Mouse (Mus musculus): ENCODE data around the gene Kif5a.
"Not testable (repeated sequence)": the region's sequence is repeated elsewhere in the genome, so short reads cannot be mapped to it uniquely, and the experiment has no call there.

The Kif5a gene

DNA sequence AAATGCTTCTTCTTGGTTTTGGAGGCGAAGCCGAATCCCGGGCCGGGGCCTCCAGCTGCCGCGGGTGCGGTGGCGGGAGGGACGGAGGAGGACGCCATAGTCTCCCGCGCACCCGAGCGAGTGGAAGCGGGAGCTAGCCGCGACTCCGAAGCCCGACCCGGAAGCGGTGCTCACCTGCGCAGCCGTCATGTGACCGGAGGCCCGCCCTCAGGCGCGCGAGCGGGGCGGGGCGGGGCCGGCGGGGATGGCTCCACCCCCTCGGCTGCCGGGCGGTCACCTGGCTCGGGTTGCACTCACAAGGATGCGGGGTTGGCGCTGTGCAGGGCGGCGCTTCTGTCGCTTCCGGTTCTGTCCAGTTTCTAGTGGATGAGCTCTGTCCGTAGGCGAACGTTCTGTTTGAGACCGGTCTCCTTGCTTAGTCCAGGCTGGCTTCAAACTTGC, 51.7 kb downstream of the Kif5a start, which contains the start of gene Pip4k2c:
TSS of gene Pip4k2c (minus strand) at position 172 of the 441 bp plus-strand sequence.
- DNase-seq = peak; percentile 94 to 97

DNA sequence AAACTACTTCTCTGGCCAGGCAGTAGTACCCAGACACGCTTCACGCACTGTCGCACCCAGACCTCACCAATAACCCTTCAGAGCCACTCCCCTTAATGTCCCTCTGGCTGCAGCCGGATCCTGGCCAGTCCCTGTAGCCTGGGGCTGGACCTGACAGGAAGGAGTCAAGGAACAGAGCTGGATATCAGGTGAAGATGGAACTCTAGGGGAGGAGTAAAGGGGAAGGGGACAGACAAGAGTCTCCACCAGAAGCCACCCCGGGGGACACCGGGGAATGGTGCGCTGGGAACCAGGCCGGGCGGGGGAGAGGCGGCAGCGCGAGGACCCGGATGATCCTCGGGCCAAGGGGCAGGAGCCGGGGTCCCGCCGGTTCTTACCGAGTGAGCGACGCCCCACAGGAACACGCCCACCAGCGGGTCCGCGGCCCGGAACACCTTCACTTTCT, 52.2 kb downstream of the Kif5a start:
- no peak for DNase-seq

- DNase-seq = no peak
Observed at GRCm38 (mm10) chr10:127209928-127210570, 53.1 kb downstream of the Kif5a start.

GRCm38 (mm10) chr10:127208921-127209320, 54.2 kb downstream of the Kif5a start:
- no peak for DNase-seq

- DNase-seq = no peak
Observed at GRCm38 (mm10) chr10:127205373-127205772, 57.8 kb downstream of the Kif5a start.

DNA sequence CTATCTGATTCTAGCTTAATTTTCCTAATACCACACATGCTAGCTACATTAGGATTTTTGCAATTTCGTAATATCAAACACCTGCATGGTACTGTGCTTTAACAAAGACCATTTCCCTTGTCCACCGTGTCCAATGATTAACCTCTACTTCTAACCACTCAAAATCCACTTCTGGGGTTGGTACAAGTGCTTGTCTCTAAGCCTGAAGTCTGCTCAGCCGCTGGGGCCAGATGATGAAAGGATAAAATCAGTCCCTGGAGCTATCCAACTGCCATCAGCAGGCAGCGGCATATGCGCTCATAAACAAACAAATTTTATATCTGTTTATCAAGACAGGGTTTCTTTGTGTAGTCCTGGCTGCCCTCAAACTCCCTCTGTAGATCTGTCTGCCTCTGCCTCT, 58.6 kb downstream of the Kif5a start:
- DNase-seq = no peak

DNA sequence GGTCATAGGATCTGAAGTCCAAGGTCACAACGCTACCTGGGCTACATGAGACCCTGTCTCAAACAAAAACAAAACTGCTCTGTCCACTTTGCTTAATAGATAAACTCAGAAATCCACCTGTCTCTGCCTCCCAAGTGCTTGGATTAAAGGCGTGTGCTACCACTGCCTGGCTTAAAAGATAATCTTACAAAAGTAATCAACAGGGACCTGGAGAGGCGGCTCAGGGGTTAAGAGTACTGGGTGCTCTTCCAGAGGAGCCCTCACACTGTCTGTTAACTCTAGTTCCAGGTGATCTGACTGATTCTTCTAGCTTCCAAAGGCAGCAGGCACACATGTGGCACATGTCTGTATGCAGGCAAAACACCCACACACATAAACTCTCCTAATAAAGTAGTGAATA, 60.0 kb downstream of the Kif5a start:
- DNase-seq = no peak

GRCm38 (mm10) chr10:127200279-127200678, 62.9 kb downstream of the Kif5a start:
- no peak for DNase-seq

- no peak for DNase-seq
Observed at GRCm38 (mm10) chr10:127199474-127199873, 63.7 kb downstream of the Kif5a start.

- DNase-seq = no peak
Observed at GRCm38 (mm10) chr10:127199068-127199467, 64.1 kb downstream of the Kif5a start.

DNA sequence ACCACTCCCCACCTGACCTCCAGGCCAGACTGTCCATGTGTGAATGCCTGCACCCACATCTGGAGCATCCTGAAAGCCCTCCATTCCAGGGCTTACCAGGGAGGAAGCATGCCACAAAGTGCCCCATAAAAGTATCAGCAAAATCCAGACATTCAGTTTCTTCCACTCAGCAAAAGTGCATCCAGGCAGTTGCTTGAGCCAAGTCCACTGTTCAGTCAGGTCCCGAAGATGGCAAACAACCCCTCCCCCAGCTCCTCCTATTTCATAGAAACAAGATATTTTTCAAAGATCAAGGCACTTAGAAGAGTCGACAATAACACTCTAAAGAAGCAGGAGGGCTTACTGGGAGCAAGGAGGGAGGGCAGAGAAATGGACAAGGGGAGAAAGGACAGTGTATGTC, 64.7 kb downstream of the Kif5a start:
- DNase-seq = no peak

- no peak for DNase-seq
Observed at GRCm38 (mm10) chr10:127197505-127198110, 65.5 kb downstream of the Kif5a start.

DNA sequence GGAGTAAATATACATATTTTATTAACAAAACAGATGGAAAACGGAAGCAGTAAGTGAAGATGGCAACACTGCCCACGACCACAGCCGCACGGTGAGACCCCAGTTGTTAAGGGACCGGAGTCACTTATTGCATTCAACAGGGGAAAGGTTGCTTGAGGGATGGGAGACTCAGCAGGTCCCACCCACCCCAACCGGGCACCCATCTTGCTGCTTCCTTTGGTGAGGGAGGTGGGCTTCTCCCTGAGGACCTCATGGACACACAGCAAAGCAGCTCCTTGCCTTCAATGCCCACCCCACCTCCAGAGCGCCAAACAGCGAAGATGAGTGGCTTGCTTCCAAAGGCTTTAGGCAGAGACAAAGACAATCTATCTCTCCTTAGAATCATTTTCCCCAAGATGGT, 66.0 kb downstream of the Kif5a start:
- DNase-seq = no peak

- peak; percentile 62 to 72 for DNase-seq
Observed at GRCm38 (mm10) chr10:127196392-127196791, 66.8 kb downstream of the Kif5a start.

GRCm38 (mm10) chr10:127195328-127196129, 67.6 kb downstream of the Kif5a start, which contains the start of gene Dtx3:
TSS of gene Dtx3 (minus strand) at chr10:127195728.
- peak; percentile 69 to 76 for DNase-seq

DNA sequence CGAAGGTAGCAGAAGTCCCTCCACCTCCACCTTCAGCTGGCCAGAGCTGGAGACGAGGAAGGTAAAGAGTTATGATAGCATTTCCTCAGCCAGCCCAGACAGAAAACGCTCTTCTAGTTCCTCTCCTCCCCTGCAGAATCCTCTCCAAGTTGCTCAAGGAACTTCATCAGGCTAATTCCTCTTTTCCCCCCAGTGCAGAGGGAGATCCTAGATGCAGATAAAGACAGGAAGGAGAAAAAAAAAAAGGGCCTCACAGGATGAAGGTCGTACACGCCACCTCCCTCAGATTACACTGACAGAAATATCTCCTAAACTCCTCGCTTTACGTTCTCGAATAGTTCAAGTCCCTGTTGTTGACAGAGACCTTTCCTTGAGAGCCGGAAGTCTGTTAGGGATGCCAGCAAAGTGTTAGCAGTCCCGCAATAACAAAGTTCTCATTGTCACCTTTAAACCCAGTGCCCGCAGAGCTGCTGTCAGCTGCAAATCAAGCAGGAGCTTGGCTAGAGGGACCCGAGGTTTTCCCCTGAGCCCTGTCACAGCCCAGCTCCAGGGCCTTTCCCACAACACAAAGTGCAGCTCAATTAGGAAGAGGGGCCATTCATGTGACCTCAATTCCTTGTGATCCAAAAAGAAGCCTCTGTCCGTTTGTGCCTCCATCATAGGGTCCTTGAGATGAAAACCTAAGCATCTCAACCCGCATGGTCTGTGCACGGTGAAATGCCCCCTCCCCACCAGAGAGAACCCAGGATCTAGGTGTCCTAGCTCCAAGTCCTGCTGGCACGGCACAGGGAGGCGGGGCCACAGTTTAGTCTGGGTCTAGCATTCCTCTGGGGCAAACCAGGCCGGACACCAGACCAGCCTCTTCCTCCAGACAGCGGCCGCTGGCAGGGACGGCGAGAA, 68.5 kb downstream of the Kif5a start:
- DNase-seq = peak; percentile 75 to 84

- no peak for DNase-seq
Observed at GRCm38 (mm10) chr10:127193011-127193410, 70.1 kb downstream of the Kif5a start.

DNA sequence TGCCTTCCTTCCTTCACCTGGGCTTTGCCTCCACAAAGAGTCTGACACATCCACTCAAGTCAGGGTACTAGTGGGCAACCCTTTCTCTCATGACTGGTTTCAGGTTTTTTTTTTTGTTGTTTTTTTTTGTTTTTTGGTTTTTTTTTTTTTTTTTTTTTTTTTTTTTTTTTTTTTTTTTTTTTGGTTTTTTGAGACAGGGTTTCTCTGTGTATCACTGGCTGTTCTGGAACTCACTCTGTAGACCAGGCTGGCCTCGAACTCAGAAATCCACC, 71.2 kb downstream of the Kif5a start:
- not testable (repeated sequence) for DNase-seq

GRCm38 (mm10) chr10:127191191-127192056, 71.7 kb downstream of the Kif5a start:
- DNase-seq = no peak

DNA sequence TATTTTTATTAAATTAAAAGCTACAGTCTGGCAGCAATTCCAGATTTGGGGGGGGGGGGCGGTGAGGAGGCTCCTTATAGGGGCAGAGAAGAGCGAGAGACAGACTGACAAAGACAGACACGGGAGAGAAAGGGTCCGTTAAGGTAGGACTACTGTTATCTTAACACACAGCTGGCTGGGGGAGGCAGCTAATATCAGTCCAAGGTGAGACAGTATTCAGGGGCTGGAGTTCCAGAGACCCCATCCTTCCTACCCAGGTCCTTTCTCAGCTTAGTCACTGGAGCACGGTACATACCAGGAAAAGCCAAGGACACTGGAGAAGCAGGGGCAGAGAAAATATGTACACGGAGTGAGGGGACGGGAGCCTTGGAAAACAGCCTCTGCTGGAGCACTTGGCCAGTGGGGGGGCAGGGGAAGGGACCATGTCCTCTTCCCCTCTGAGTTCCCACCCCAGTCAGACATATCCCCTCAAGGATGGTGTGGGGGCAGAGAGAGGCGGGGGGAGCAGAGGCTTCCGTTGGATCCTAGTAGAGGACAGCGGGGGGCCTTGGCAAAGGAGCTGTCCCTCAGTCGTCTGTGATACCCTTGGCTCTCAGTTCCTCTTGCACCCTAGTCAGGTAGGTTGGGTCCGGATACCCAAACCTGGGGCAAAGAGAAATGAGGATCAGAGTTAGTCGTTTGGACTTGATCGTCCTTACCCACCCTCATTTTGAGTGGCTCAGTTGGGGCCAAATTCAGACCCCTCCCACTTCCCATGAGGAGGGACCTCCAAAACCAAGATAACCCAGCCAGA, 72.6 kb downstream of the Kif5a start:
- no peak for DNase-seq

Data from cerebellum, postnatal 25 days (tissue).